Mouse (Mus musculus) left cerebral cortex, postnatal 10 days (tissue): Measurements from ENCODE around the gene Cela1. TPM values are rescaled to one million over a fixed set of nuclear protein-coding genes. Genes with fewer than 3 reads are reported as not detected.

ENCODE experiments used
- microRNA-seq: library from miRNA; unstranded; fragments of <30 nt; microRNA quantifications from one replicate; pipeline ENCODE4 v1.2.0, GENCODE M21; 2022
- total RNA-seq, 2 experiments: library from RNA; stranded (reverse); gene quantifications; 2 replicates each; pipeline ENCODE4 v1.2.3; 2021

Cela1 gene
- total RNA-seq, 2 experiments from 2014 or later, result 1.6 to 2.2 TPM

Small RNA genes lying within 50 kb of the gene (microRNA-seq; reads per million reads assigned to microRNA genes)
- gene Mir6961, result not detected

Other genes with a start within 250 kb of the Cela1 start
- gene Letmd1, start 218.9 kb downstream of the Cela1 start, total RNA-seq, result 10 to 100 TPM; 77.9 to 78.2 TPM
- gene Csrnp2, start 192.4 kb downstream of the Cela1 start, total RNA-seq, result 10 to 100 TPM; 41.7 to 43.7 TPM
- 10 to 100 TPM; 31.0 to 31.5 TPM for gene Tfcp2, start 135.9 kb downstream of the Cela1 start, total RNA-seq
- gene Pou6f1, start 87.9 kb downstream of the Cela1 start, total RNA-seq, result 100 to 1,000 TPM; 102 to 120 TPM
- gene Dazap2, start 72.6 kb downstream of the Cela1 start, total RNA-seq, result 10 to 100 TPM; 75.3 to 76.8 TPM
- 1 to 10 TPM; 2.4 to 2.6 TPM for gene Smagp, start 51.0 kb downstream of the Cela1 start, total RNA-seq
- 1 to 10 TPM; 5.1 to 5.6 TPM for gene Bin2, start 18.4 kb downstream of the Cela1 start, total RNA-seq
- gene Galnt6, start 41.5 kb upstream of the Cela1 start, total RNA-seq, result under 1 TPM; 0.47 to 0.69 TPM
- 10 to 100 TPM; 84.1 to 84.7 TPM for gene Slc4a8, start 73.8 kb upstream of the Cela1 start, total RNA-seq
- 100 to 1,000 TPM; 164 to 171 TPM for gene Scn8a, start 181.9 kb upstream of the Cela1 start, total RNA-seq